Mouse (Mus musculus): ENCODE results near the gene Hs6st3. TPM values are rescaled to one million over a fixed set of nuclear protein-coding genes. Genes with fewer than 3 reads are reported as not detected.

Gene Hs6st3
- polyA plus RNA-seq, 1 experiment from 2014 or later = 0.45 TPM

DNA sequence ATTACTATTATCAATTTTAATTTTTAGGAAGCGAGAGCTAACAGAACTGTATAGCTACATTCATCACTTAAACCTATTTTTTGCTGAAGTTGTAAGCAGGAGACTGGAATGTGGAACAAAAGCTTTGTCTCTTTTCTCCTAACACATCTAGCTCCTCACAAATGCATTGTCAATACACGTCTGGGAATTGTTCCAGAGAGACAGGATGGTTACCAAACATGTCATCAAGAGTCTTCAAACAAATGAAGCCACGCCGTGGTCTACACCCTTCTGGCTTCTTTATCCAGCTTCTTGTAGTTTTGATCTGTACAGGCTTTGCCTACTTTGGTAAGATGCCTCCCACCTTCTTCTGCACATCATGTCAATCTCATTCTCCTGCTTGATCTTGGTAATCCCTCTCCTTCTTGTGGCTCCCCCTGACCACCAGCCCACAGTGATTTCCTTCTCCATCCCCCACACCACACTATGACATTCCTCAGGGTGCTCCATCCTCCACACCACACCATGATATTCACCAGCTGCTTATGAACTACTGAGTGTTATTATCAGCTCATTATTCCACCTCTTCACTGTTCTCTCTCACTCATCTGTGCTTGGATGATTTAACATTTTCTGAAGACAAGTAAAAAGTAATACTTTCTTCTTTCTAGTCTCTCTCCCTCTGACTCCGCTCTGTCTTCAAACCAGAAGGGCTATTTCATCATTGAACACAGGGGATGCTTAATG, 351.0 kb downstream of the Hs6st3 start:
- WGBS = 87% methylated on average over 5 of the region's 5 CpGs
- H3K4me1 ChIP-seq (ENCODE audit: control insufficient read depth, insufficient read depth, low read length) = no peaks in the 10 kb centered on the region
- H3K4me3 ChIP-seq (ENCODE audit: low read length) = no peak overlapping the region
- no peaks in the 10 kb centered on the region for H3K36me3 ChIP-seq (ENCODE audit: control insufficient read depth, insufficient read depth, low read length)
- H3K4me2 ChIP-seq (replicated peaks; ENCODE audit: low read depth, low read length) = no peak overlapping the region
- ATAC-seq (ENCODE audit: low FRiP score, low TSS enrichment) = no peak
- H3K27ac ChIP-seq (ENCODE audit: low read depth, low read length) = no peak overlapping the region
- no peaks in the 10 kb centered on the region for H3K9me3 ChIP-seq (ENCODE audit: control insufficient read depth, low read length)
- no peak overlapping the region for H3K9ac ChIP-seq (ENCODE audit: low read depth, low read length)
- H3K27me3 ChIP-seq (ENCODE audit: control insufficient read depth, insufficient read depth, low read length) = no peaks in the 10 kb centered on the region

DNA sequence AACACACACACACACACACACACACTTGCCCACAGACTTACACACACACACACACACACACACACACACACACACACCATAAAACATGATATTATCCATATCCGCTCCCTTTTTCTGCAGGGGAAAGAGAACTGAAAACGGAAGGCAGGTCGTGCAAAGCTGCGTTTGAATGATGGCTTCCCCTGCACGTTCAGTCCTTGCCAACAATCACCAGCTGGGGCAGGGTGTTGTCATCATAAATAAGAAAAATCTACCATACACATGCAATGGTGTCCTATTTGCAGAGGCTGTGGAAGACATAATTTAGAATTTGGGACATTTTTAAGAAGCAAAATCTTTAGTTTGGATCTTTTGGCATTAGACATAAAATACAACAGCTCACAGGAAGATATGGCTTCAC, 382.5 kb downstream of the Hs6st3 start:
- H3K27me3 ChIP-seq (ENCODE audit: control insufficient read depth, insufficient read depth, low read length) = no peaks in the 10 kb centered on the region
- H3K9ac ChIP-seq (ENCODE audit: low read depth, low read length) = no peak overlapping the region
- H3K4me2 ChIP-seq (replicated peaks; ENCODE audit: low read depth, low read length) = no peak overlapping the region
- no peaks in the 10 kb centered on the region for H3K36me3 ChIP-seq (ENCODE audit: control insufficient read depth, insufficient read depth, low read length)
- H3K4me1 ChIP-seq (ENCODE audit: control insufficient read depth, insufficient read depth, low read length) = no peaks in the 10 kb centered on the region
- WGBS = 50% methylated on average over 5 of the region's 5 CpGs
- no peak overlapping the region for H3K4me3 ChIP-seq (ENCODE audit: low read length)
- no peak for ATAC-seq (ENCODE audit: low FRiP score, low TSS enrichment)
- no peak overlapping the region for H3K27ac ChIP-seq (ENCODE audit: low read depth, low read length)
- H3K9me3 ChIP-seq (ENCODE audit: control insufficient read depth, low read length) = no peaks in the 10 kb centered on the region

DNA sequence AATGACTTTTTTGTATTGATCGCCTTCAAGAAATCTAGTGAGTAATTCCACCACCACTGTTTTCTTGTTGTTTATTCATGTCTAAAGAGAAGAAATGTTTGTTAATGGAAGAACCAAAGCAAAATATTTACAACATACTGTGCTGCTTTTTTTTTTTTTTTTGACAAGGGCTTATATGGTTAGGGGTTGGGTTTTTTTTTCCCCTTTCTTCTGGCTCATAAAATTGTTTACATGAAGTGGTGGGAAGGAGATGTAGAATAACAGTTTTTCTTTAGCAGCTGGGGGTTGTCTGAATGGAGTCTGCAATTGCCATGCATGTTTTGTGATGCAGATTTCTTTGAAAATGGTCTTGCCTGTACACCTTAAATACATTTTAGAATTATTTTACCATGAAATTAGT, 382.9 kb downstream of the Hs6st3 start:
- ATAC-seq (ENCODE audit: low FRiP score, low TSS enrichment) = no peak
- Histone ChIP-seq H3K27ac (ENCODE audit: low read depth, low read length) (no peak overlapping the region), H3K4me3 (ENCODE audit: low read length) (no peak overlapping the region), H3K4me2 (replicated peaks; ENCODE audit: low read depth, low read length) (no peak overlapping the region), H3K36me3 (ENCODE audit: control insufficient read depth, insufficient read depth, low read length) (no peaks in the 10 kb centered on the region), H3K9me3 (ENCODE audit: control insufficient read depth, low read length) (no peaks in the 10 kb centered on the region), H3K27me3 (ENCODE audit: control insufficient read depth, insufficient read depth, low read length) (no peaks in the 10 kb centered on the region), H3K4me1 (ENCODE audit: control insufficient read depth, insufficient read depth, low read length) (no peaks in the 10 kb centered on the region), H3K9ac (ENCODE audit: low read depth, low read length) (no peak overlapping the region)
- WGBS = 80% methylated on average over 1 of the region's 1 CpGs

DNA sequence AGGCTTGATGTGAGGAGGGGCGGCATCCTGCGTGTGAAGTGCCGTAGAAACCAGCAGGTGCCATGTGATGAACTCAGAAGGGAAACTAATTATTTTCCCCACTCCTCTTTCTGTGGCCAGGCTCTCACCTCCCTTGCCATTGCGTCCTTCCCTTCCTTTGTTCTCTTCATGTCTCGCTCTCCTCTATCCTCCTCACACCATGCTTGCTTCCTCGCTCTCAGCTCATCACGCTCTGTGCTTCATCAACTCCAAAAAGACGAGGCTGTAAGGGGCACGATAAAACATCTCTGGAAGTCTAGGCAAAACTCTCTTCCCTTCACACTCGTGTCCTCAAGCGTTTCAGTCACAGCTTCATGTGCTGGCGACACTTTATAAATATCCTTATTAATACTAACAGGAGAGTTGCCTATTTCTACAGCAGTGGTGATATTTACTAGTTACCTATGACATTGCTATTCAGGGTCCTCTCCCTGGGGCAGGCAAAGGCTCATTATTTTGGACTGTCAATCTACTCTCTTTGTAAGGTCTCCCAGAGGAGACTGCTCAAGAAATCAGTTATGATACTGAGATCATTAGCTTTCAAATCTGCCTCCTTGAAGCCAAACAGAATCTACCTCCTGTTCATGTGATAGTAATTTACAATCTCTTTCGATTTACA, 394.9 kb downstream of the Hs6st3 start:
- no peak overlapping the region for H3K9ac ChIP-seq (ENCODE audit: low read depth, low read length)
- ATAC-seq (ENCODE audit: low FRiP score, low TSS enrichment) = no peak
- 84% methylated on average over 13 of the region's 13 CpGs for WGBS
- no peaks in the 10 kb centered on the region for H3K4me1 ChIP-seq (ENCODE audit: control insufficient read depth, insufficient read depth, low read length)
- H3K9me3 ChIP-seq (ENCODE audit: control insufficient read depth, low read length) = no peaks in the 10 kb centered on the region
- H3K27ac ChIP-seq (ENCODE audit: low read depth, low read length) = no peak overlapping the region
- no peaks in the 10 kb centered on the region for H3K27me3 ChIP-seq (ENCODE audit: control insufficient read depth, insufficient read depth, low read length)
- no peak overlapping the region for H3K4me2 ChIP-seq (replicated peaks; ENCODE audit: low read depth, low read length)
- no peak overlapping the region for H3K4me3 ChIP-seq (ENCODE audit: low read length)
- H3K36me3 ChIP-seq (ENCODE audit: control insufficient read depth, insufficient read depth, low read length) = no peaks in the 10 kb centered on the region

DNA sequence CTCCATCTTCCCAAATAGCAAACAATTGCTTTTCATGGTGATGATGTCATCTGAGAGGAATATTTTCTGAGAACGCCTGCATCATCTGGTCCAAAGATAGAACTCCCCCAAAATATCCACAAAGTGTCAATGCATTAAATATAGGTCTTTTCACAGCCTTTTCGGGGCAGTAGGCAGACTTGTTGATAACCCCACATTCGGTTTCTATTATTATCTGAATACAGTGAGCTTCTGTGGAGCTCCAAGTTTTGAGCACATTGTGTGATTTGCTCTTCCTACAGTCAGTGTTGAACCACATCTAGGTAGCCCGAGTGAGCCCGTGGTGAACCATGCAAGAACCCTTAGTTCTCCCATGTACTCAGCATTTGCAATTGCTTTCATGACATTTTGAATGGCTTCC, 402.4 kb downstream of the Hs6st3 start:
- Histone ChIP-seq H3K27me3 (ENCODE audit: control insufficient read depth, insufficient read depth, low read length) (no peaks in the 10 kb centered on the region), H3K4me2 (replicated peaks; ENCODE audit: low read depth, low read length) (no peak overlapping the region), H3K27ac (ENCODE audit: low read depth, low read length) (no peak overlapping the region), H3K4me3 (ENCODE audit: low read length) (no peak overlapping the region), H3K9ac (ENCODE audit: low read depth, low read length) (no peak overlapping the region), H3K36me3 (ENCODE audit: control insufficient read depth, insufficient read depth, low read length) (no peaks in the 10 kb centered on the region), H3K4me1 (ENCODE audit: control insufficient read depth, insufficient read depth, low read length) (no peaks in the 10 kb centered on the region), H3K9me3 (ENCODE audit: control insufficient read depth, low read length) (no peaks in the 10 kb centered on the region)
- ATAC-seq (ENCODE audit: low FRiP score, low TSS enrichment) = no peak
- WGBS = 92% methylated on average over 5 of the region's 5 CpGs

DNA sequence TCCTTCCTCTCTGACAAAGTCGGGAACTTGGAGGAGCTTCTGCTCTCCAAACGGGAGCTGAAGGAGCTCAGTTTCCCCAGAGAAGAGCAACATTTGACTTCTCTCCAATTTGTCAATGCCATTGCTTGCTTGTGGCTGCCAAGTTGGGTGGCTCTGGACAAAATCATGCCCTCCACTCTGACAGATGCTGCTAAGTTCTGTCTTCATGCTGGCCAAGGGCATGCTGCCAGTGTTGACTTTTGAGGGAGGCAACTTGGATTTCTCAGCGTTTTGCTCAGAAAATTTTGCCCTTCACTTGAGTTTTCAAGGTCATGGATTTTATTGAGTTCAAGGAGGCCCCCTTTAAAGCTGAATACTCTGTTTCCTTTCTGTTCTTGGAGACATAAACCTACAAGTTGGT, 406.5 kb downstream of the Hs6st3 start:
- H3K9me3 ChIP-seq (ENCODE audit: control insufficient read depth, low read length) = no peaks in the 10 kb centered on the region
- H3K4me2 ChIP-seq (replicated peaks; ENCODE audit: low read depth, low read length) = no peak overlapping the region
- H3K4me1 ChIP-seq (ENCODE audit: control insufficient read depth, insufficient read depth, low read length) = no peaks in the 10 kb centered on the region
- H3K9ac ChIP-seq (ENCODE audit: low read depth, low read length) = no peak overlapping the region
- H3K4me3 ChIP-seq (ENCODE audit: low read length) = no peak overlapping the region
- no peaks in the 10 kb centered on the region for H3K36me3 ChIP-seq (ENCODE audit: control insufficient read depth, insufficient read depth, low read length)
- no peak overlapping the region for H3K27ac ChIP-seq (ENCODE audit: low read depth, low read length)
- H3K27me3 ChIP-seq (ENCODE audit: control insufficient read depth, insufficient read depth, low read length) = no peaks in the 10 kb centered on the region
- no peak for ATAC-seq (ENCODE audit: low FRiP score, low TSS enrichment)
- WGBS = 74% methylated on average over 3 of the region's 3 CpGs

DNA sequence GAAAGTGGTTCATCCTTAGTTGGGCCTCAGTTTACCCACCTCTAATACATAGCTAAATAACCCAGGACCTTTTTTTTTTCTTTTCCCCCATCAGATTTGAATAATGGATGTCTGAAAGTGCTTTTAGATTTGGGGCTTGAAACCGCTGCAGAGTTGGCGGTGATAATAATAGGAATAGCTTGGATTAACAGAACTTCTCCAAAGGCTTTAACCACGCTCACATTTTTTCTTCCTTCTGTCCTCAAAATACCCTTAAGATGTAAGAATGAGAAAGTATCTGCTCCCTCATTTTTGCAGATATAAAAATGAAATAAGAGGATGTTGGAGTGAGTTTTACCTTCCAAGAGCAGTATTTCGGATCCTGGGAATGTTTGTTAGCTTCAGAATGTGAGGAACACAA, 420.2 kb downstream of the Hs6st3 start:
- no peak for ATAC-seq (ENCODE audit: low FRiP score, low TSS enrichment)
- Histone ChIP-seq H3K9me3 (ENCODE audit: control insufficient read depth, low read length) (no peaks in the 10 kb centered on the region), H3K4me1 (ENCODE audit: control insufficient read depth, insufficient read depth, low read length) (no peaks in the 10 kb centered on the region), H3K4me2 (replicated peaks; ENCODE audit: low read depth, low read length) (no peak overlapping the region), H3K36me3 (ENCODE audit: control insufficient read depth, insufficient read depth, low read length) (no peaks in the 10 kb centered on the region), H3K27ac (ENCODE audit: low read depth, low read length) (no peak overlapping the region), H3K4me3 (ENCODE audit: low read length) (no peak overlapping the region), H3K9ac (ENCODE audit: low read depth, low read length) (no peak overlapping the region), H3K27me3 (ENCODE audit: control insufficient read depth, insufficient read depth, low read length) (no peaks in the 10 kb centered on the region)
- WGBS = 93% methylated on average over 4 of the region's 4 CpGs

DNA sequence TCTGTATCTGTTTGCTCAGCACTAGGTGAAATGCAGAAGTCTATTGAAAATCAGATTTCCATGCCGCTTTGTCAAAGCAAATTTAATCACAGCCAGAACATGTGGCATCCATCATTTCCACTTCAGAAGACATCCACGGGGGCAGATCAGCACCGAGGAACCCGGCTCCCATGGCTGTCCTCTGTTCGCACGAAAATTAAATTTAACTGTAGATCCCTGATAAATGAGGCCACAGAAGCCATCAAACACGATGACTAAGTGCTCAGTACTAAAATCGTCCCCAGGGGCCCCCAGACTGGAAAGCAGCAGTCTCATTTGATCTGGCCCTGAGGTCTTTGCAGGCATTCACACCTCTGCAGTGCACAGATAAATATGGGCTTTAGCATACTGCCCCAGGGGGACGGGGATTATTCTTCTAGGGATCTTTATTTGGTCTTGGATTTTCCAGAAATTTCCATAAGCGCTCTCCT, 443.9 kb downstream of the Hs6st3 start:
- no peak overlapping the region for H3K27ac ChIP-seq (ENCODE audit: low read depth, low read length)
- no peak overlapping the region for H3K4me3 ChIP-seq (ENCODE audit: low read length)
- H3K4me1 ChIP-seq (ENCODE audit: control insufficient read depth, insufficient read depth, low read length) = peaks cover 8% of the 10 kb centered on the region
- no peak overlapping the region for H3K9ac ChIP-seq (ENCODE audit: low read depth, low read length)
- ATAC-seq (ENCODE audit: low FRiP score, low TSS enrichment) = peak; percentile 83
- WGBS = 10% methylated on average over 10 of the region's 10 CpGs
- H3K9me3 ChIP-seq (ENCODE audit: control insufficient read depth, low read length) = no peaks in the 10 kb centered on the region
- no peaks in the 10 kb centered on the region for H3K36me3 ChIP-seq (ENCODE audit: control insufficient read depth, insufficient read depth, low read length)
- H3K4me2 ChIP-seq (replicated peaks; ENCODE audit: low read depth, low read length) = no peak overlapping the region
- no peaks in the 10 kb centered on the region for H3K27me3 ChIP-seq (ENCODE audit: control insufficient read depth, insufficient read depth, low read length)

DNA sequence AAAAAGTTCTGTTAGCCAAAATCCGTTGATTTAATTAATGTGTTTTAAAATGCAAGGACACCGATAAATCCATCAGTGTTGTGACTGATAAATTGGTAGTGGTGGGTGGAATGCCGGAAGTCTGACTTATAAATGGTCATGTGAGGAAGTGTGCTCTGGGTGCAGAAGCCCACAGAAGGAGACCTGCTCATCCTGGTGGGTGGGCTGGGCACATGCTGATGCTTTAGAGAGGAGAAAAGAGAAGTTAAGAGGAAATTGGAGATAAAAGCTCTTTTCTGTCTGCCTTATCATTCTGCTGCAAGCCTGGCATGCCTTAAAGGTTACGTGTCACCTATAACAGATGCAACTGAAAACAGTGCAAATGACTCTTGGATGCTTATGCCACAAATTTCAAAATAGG, 446.9 kb downstream of the Hs6st3 start:
- no peak overlapping the region for H3K9ac ChIP-seq (ENCODE audit: low read depth, low read length)
- 75% methylated on average over 4 of the region's 4 CpGs for WGBS
- no peaks in the 10 kb centered on the region for H3K36me3 ChIP-seq (ENCODE audit: control insufficient read depth, insufficient read depth, low read length)
- H3K27me3 ChIP-seq (ENCODE audit: control insufficient read depth, insufficient read depth, low read length) = no peaks in the 10 kb centered on the region
- H3K27ac ChIP-seq (ENCODE audit: low read depth, low read length) = no peak overlapping the region
- H3K4me2 ChIP-seq (replicated peaks; ENCODE audit: low read depth, low read length) = no peak overlapping the region
- H3K9me3 ChIP-seq (ENCODE audit: control insufficient read depth, low read length) = no peaks in the 10 kb centered on the region
- H3K4me3 ChIP-seq (ENCODE audit: low read length) = no peak overlapping the region
- ATAC-seq (ENCODE audit: low FRiP score, low TSS enrichment) = no peak
- H3K4me1 ChIP-seq (ENCODE audit: control insufficient read depth, insufficient read depth, low read length) = peaks cover 8% of the 10 kb centered on the region

All from kidney, embryonic 14.5 days (tissue).